Mouse (Mus musculus) olfactory bulb, adult 2 months (tissue): ENCODE measurements around the gene Unc50. TPM values are rescaled to one million over a fixed set of nuclear protein-coding genes. Genes with fewer than 3 reads are reported as not detected.

Experiments
- H3K27ac ChIP-seq: fragments of 200-500 bp; 2 replicates; pipeline ENCODE4 v1.5.1; 2012; ENCODE audit warnings: low read depth, low read length; ENCODE audit not compliant: insufficient read depth
- H3K4me1 ChIP-seq: fragments of 200-500 bp; 2 replicates; pipeline ENCODE4 v1.6.1; 2012; ENCODE audit warnings: low read length; ENCODE audit not compliant: control insufficient read depth, insufficient read depth
- H3K4me3 ChIP-seq: fragments of 200-500 bp; 2 replicates; pipeline ENCODE4 v1.5.1; 2012; ENCODE audit warnings: mild to moderate bottlenecking, low read depth, low read length, moderate library complexity; ENCODE audit not compliant: insufficient read depth
- CTCF ChIP-seq: fragments of 200-500 bp; IDR thresholded peaks from 2 replicates; pipeline ENCODE4 v1.5.1; 2012; ENCODE audit warnings: low read depth, mild to moderate bottlenecking, low read length, moderate library complexity; ENCODE audit not compliant: insufficient read depth
- POLR2A ChIP-seq: fragments of 200-500 bp; IDR thresholded peaks from 2 replicates; pipeline ENCODE4 v1.6.1; 2012; ENCODE audit warnings: mild to moderate bottlenecking, low read depth, low read length, moderate library complexity; ENCODE audit not compliant: insufficient read depth
- WGBS: fragments of 180-500 bp; shearing (Covaris S2); methylation state at CpG from one replicate; pipeline ENCODE4 v1.1.7; 2018; 5-methylcytosine and 5-hydroxymethylcytosine counted together
- polyA plus RNA-seq: library from polyadenylated mRNA; stranded (reverse); fragments of >200 nt; gene quantifications from 2 replicates; pipeline ENCODE4 v1.2.4, GENCODE M21; 2012; ENCODE audit warnings: low replicate concordance; ENCODE audit not compliant: missing spikeins, insufficient read depth, insufficient read length

Gene Unc50
- polyA plus RNA-seq, 1 experiment = not detected

DNA sequence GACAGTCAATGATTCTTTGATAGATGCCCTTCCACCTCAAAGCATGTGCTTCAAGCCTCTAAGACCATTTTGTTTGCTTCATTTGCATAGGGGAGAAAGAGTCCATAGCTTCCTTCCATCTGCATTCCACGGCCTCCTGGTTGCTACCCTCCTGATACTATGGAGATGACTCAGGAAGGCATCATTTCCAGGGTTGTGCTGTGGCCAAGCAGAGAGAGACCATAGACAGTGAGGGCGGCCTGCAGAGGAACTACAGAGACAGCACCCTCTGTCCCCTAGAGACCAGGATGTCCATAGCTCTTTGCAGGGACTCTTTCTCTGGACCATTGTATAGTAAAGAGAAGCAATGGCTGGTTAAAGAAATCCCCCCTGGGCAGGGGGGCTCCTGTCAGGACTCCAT, 24.8 kb upstream of the Unc50 start:
- WGBS = 84% methylated on average over 2 of the region's 2 CpGs
- TF ChIP-seq CTCF = no peak
- TF ChIP-seq POLR2A = no peak
- H3K4me1 ChIP-seq = no peaks in the 10 kb centered on the region
- H3K4me3 ChIP-seq = no peak overlapping the region
- H3K27ac ChIP-seq = no peak overlapping the region

DNA sequence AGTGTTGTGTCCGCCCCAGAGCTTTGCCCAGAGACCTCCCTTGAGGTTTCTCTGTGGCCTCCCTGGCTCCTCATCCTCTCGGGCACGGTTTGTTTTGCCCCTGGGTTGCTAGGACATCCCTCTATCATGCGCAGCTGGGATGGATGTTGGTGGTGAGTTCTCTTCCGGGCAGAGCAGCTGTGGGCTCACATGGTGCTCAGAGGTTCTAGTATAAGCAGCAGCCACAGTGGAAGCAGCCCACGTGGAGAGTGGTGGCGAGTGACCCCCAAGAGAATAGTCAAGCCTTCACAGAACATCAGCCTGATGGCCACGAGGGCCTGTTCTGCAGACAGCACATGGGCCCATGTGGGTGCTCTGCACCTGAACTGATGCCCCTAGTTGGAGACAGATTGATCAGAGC, 22.7 kb upstream of the Unc50 start:
- TF ChIP-seq CTCF = no peak
- no peak for TF ChIP-seq POLR2A
- Histone ChIP-seq H3K4me1 (no peaks in the 10 kb centered on the region), H3K4me3 (no peak overlapping the region), H3K27ac (no peak overlapping the region)
- 78% methylated on average over 8 of the region's 8 CpGs for WGBS

DNA sequence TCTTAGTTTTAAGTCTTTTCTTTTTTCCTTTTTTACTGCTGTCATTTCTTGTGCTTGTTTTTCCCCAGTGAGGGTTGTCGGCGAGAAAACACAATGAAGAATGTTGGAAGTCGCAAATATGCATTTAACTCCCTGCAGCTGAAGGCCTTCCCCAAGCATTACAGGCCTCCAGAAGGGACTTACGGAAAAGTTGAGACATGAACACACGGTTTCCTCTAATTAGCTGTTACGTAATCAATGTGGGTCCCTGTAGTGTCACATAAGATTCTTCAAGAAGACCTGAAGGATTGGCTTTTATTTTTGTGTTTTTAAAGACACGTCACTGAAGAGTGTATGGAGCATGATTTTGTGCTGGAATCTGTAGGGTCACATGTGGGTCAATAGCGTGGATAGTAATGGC, 21.9 kb upstream of the Unc50 start:
- no peak overlapping the region for H3K27ac ChIP-seq
- no peak for TF ChIP-seq CTCF
- TF ChIP-seq POLR2A = no peak
- no peak overlapping the region for H3K4me3 ChIP-seq
- 70% methylated on average over 8 of the region's 8 CpGs for WGBS
- H3K4me1 ChIP-seq = no peaks in the 10 kb centered on the region

DNA sequence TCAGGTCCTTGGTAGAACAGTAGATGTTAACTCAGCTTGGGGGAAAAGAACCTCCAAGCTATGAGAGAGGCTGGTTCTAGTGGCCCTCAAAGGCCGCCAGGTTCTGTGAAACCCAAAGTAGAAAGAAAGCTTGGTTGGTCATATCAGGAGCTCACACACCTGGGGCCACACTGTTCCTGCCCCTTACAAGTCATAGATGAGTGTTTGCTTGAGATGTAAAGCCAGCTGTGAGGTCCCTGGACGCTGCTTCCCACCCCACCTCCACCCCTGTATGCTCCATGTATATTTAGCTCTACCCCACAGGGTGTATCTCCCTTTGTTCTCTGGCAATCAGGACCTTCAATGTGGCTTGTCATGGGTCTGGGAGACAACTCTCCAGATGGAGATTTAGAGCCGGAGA, 21.3 kb upstream of the Unc50 start:
- 81% methylated on average over 3 of the region's 3 CpGs for WGBS
- no peak overlapping the region for H3K4me3 ChIP-seq

DNA sequence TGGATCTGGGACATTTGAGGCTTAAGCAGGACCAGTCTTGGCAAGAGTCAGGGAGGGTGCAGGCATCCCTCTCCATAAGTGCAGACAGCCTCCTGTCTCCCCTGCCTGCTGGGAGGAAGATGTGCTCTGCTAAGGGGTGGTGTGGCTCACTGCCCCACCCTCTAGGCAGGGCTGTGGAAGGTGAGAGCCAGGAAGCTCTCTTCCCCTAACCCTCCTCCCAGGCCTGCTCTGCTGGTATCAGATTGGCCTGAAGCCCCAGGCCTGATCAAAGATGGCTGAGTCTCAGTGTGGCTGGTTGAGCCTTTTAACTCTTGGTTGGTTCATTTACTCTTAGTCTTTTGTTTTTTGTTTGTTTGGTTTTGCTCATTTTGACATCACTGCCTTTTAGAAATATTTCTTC, 20.3 kb upstream of the Unc50 start:
- Histone ChIP-seq H3K4me3 (no peak overlapping the region), H3K27ac (no peak overlapping the region), H3K4me1 (no peaks in the 10 kb centered on the region)
- TF ChIP-seq CTCF (no peak), POLR2A (no peak)

More for the DNA sequence above, 21.3 kb upstream of the Unc50 start:
- Histone ChIP-seq H3K4me1 (no peaks in the 10 kb centered on the region), H3K27ac (no peak overlapping the region)
- TF ChIP-seq POLR2A (no peak), CTCF (no peak)

DNA sequence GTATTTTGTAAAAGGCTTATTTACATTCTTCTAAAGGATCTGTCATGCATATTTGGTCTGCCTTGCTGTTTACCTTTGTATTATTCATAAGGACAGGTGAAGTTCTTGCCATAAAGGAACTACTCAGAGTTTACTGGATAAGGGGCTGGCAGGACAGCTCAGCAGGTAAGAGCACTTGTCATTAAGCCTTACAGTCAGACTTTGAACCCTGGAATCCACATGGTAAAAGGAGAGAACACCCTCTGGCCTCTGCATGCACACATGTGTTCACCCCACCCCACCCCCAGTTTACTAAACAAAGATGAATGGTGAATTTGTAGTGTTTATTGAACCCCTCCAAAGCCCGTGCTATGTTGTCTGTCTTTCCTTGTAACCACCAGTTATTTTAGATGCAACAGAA, 14.5 kb upstream of the Unc50 start:
- 98% methylated on average over 1 of the region's 1 CpGs for WGBS
- Histone ChIP-seq H3K4me1 (no peaks in the 10 kb centered on the region), H3K27ac (no peak overlapping the region), H3K4me3 (no peak overlapping the region)
- TF ChIP-seq POLR2A = no peak
- no peak for TF ChIP-seq CTCF

DNA sequence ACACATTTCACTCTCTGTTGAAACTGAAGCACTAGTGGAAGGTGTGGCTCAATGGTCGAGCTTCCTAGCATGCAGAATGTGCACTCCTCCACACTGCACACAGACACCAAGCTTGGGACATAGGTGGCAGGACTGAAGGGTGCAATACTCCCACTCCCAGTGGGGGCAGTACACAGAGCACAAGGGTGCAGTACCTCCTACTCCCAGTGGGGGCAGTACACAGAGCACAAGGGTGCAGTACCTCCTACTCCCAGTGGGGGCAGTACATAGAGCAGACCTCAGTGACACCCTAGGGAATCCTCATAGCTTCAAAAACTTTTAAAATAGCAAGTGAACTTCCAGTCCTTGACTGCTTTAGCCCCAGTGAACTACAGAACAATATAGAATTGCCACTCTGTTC, 10.5 kb upstream of the Unc50 start:
- TF ChIP-seq CTCF = peak; percentile 49; the same call in 1 of the 2 replicates
- no peak for TF ChIP-seq POLR2A
- no peak overlapping the region for H3K4me3 ChIP-seq
- 92% methylated on average over 1 of the region's 1 CpGs for WGBS
- H3K4me1 ChIP-seq = no peaks in the 10 kb centered on the region
- no peak overlapping the region for H3K27ac ChIP-seq

DNA sequence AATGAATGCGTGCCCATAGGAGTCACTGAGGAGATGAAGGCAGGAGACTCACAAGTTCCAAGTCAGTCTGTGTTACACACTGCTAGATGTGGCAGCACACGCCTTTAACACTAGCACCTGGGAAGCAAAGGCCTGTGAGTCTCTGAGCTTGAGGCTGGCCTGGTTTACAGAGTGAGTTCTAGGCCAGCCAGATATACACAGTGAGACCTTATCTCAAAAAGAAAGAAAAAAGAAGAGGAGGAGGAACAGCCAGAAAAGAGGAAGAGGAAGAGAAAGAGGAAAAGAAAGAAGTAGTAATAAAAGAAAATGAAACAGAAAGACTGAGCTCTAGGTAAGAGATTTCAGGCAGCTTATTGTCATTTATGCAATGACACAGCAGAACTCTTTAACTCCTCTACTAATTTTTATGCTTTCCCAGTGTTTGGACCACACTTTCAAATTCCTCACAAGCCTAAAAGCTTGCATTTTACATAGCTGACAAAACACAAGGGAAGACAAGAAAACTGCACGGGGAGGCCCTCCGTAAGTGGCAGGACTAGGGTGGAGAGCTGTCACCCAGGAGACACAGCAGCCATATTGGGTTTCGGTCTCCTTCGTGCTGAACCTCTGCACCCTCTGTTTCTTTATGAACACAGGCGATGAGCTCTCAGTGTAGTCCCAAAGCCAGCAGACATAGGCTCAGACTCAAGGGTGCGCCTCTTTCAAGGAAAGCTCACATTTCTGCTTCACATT, 2.6 kb upstream of the Unc50 start:
- H3K4me3 ChIP-seq = no peak overlapping the region
- no peak for TF ChIP-seq POLR2A
- no peak for TF ChIP-seq CTCF
- no peak overlapping the region for H3K27ac ChIP-seq
- H3K4me1 ChIP-seq = peaks cover 7% of the 10 kb centered on the region; the same call in 1 of the 2 replicates
- 90% methylated on average over 8 of the region's 8 CpGs for WGBS

DNA sequence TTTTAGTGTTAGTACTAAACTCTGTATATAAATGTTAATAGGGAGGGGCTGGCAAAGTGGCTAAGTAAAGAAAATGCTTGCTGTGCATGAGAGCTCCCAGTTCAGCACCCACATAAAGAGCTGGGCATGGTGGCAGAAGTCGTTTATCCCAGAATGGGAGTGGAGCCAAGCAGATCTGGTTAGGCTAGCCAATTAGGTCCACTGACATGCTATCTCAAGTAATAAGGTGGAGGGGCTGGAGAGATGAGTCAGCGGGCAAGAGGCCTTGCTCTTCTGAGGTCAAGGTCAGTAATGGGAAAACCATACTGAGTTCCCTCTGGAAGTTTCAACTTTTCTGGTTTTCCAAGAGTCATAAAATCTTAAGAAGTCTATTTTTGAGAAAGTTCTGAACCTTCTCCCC, 1.0 kb upstream of the Unc50 start:
- Histone ChIP-seq H3K27ac (no peak overlapping the region), H3K4me1 (peaks cover 7% of the 10 kb centered on the region; the same call in 1 of the 2 replicates), H3K4me3 (no peak overlapping the region)
- WGBS = 44% methylated on average over 2 of the region's 2 CpGs
- TF ChIP-seq POLR2A = no peak
- TF ChIP-seq CTCF = no peak
